In genomic region chr1:159396515-159396914, GRCm38 (mm10) we compare ENCODE assay signal across 8 mouse cellular contexts.
DNase-seq lines count a peak whose midpoint lies in the region; ATAC-seq and TF ChIP-seq lines count a peak whose summit lies in the region.

No protein-coding gene starts in this region.

- no peaks in the 10 kb centered on the region for H3K4me1 ChIP-seq in MEL (ENCODE audit: control insufficient read depth in 1 of 2, insufficient read depth in 2 of 2, low read length in 2 of 2)
- peaks cover 10% of the 10 kb centered on the region for H3K4me1 ChIP-seq in intestine, embryonic 16.5 days (ENCODE audit: control insufficient read depth, insufficient read depth, low read length)
- 0 out of 2 replicates have a peak, but pooled peaks cover 5% of the 10 kb centered on the region for H3K4me1 ChIP-seq in liver, embryonic 12.5 days
- peaks cover 12% of the 10 kb centered on the region for H3K4me1 ChIP-seq in neural tube, embryonic 13.5 days (replicated peaks)

- no peak for TF ChIP-seq EP300 in MEL (IDR thresholded peaks at IDR 0.05; ENCODE audit: low read depth in 1 of 2, low read length in 2 of 2)

- peak; percentile 24 to 48 (median 43); a peak in 5 of 6 replicates for TF ChIP-seq CTCF in MEL (IDR thresholded peaks at IDR 0.05 in 2 of 3, conservative IDR thresholded peaks at IDR 0.05 in 1 of 3; ENCODE audit: control insufficient read depth in 1 of 3, insufficient read depth in 1 of 3, low read depth in 2 of 3, low read length in 3 of 3, poor library complexity in 1 of 3, severe bottlenecking in 1 of 3)
- peak; percentile 85 for TF ChIP-seq CTCF in gastrocnemius, adult 2 months (IDR thresholded peaks at IDR 0.05)

- DNase-seq in 416B (ENCODE audit: low read depth) (peak; percentile 37), MEL (ENCODE audit: low read depth, low spot score) (peak; percentile 18)
- peak; percentile 80 to 83 for DNase-seq in cerebellum, postnatal 10 days
- peak; percentile 36 for DNase-seq in gastrocnemius, adult 2 months
- peak; percentile 7 to 10 for DNase-seq in urinary bladder, postnatal 36 days (ENCODE audit: low spot score in 2 of 2)

- intact Hi-C loops in gastrocnemius, adult 2 months (cut with DNase I): loop anchor here (5.0 kb wide), 2 partner anchors 171 to 386 kb away; no protein-coding TSS in a partner anchor

- no peak for ATAC-seq in intestine, embryonic 16.5 days
- no peak for ATAC-seq in liver, embryonic 12.5 days
- ATAC-seq in neural tube, embryonic 13.5 days (ENCODE audit: low read depth): peak; percentile 36; the same call in 1 of the 2 replicates

- no peaks in the 10 kb centered on the region for H3K36me3 ChIP-seq in MEL (ENCODE audit: control insufficient read depth in 1 of 2, insufficient read depth in 2 of 2, low read length in 2 of 2)
- no peaks in the 10 kb centered on the region for H3K36me3 ChIP-seq in intestine, embryonic 16.5 days (ENCODE audit: control insufficient read depth, insufficient read depth, low read length)
- H3K36me3 ChIP-seq in liver, embryonic 12.5 days: no peaks in the 10 kb centered on the region
- H3K36me3 ChIP-seq in neural tube, embryonic 13.5 days: no peaks in the 10 kb centered on the region

- no peaks in the 10 kb centered on the region for H3K9me3 ChIP-seq in MEL (replicated peaks; ENCODE audit: insufficient read depth, low read length)
- H3K9me3 ChIP-seq in intestine, embryonic 16.5 days (ENCODE audit: control insufficient read depth, low read length): no peaks in the 10 kb centered on the region
- H3K9me3 ChIP-seq in liver, embryonic 12.5 days (replicated peaks): no peaks in the 10 kb centered on the region
- no peaks in the 10 kb centered on the region for H3K9me3 ChIP-seq in neural tube, embryonic 13.5 days

- TF ChIP-seq POLR2A in MEL (IDR thresholded peaks at IDR 0.05; ENCODE audit: control insufficient read depth in 1 of 2, insufficient read depth in 1 of 2, low read depth in 1 of 2, low read length in 2 of 2, poor library complexity in 1 of 2): no peak

- H3K4me2 ChIP-seq in intestine, embryonic 16.5 days (ENCODE audit: low read depth, low read length): peak overlapping the region; percentile 59
- peak overlapping the region; percentile 42 for H3K4me2 ChIP-seq in liver, embryonic 12.5 days
- peak overlapping the region; percentile 41 for H3K4me2 ChIP-seq in neural tube, embryonic 13.5 days

- no peaks in the 10 kb centered on the region for H3K79me2 ChIP-seq in MEL (ENCODE audit: control insufficient read depth, insufficient read depth, low read length, poor library complexity)

- WGBS in intestine, embryonic 16.5 days: 4% methylated on average over 9 of the region's 9 CpGs
- 10% methylated on average over 9 of the region's 9 CpGs for WGBS in liver, embryonic 12.5 days (ENCODE audit: insufficient replicate concordance)
- WGBS in neural tube, embryonic 13.5 days: 9% methylated on average over 9 of the region's 9 CpGs

- H3K27ac ChIP-seq in MEL (ENCODE audit: control insufficient read depth, low read depth, low read length): no peak overlapping the region
- H3K27ac ChIP-seq in gastrocnemius, adult 2 months: no peak overlapping the region
- H3K27ac ChIP-seq in intestine, embryonic 16.5 days (ENCODE audit: low read length): no peak overlapping the region
- H3K27ac ChIP-seq in liver, embryonic 12.5 days: no peak overlapping the region
- no peak overlapping the region for H3K27ac ChIP-seq in neural tube, embryonic 13.5 days (replicated peaks)

- peak; percentile 40 for TF ChIP-seq RAD21 in MEL (IDR thresholded peaks at IDR 0.05; ENCODE audit: low read depth, low read length)

- H3K27me3 ChIP-seq in MEL (ENCODE audit: control insufficient read depth in 1 of 2, insufficient read depth in 2 of 2, low read length in 2 of 2): no peaks in the 10 kb centered on the region
- H3K27me3 ChIP-seq in intestine, embryonic 16.5 days (replicated peaks; ENCODE audit: control insufficient read depth, insufficient read depth, low read length): no peaks in the 10 kb centered on the region
- H3K27me3 ChIP-seq in liver, embryonic 12.5 days (replicated peaks): 0 out of 2 replicates have a peak, but pooled peaks cover 3% of the 10 kb centered on the region
- H3K27me3 ChIP-seq in neural tube, embryonic 13.5 days: no peaks in the 10 kb centered on the region

- no peak overlapping the region for H3K9ac ChIP-seq in MEL (ENCODE audit: control insufficient read depth, low read depth, low read length, poor library complexity, severe bottlenecking)
- no peak overlapping the region for H3K9ac ChIP-seq in intestine, embryonic 16.5 days (ENCODE audit: low read depth, low read length)
- no peak overlapping the region for H3K9ac ChIP-seq in liver, embryonic 12.5 days
- H3K9ac ChIP-seq in neural tube, embryonic 13.5 days: no peak overlapping the region

- H3K4me3 ChIP-seq in MEL (ENCODE audit: control insufficient read depth in 1 of 2, insufficient read depth in 1 of 2, low read depth in 2 of 2, low read length in 2 of 2): no peak overlapping the region
- H3K4me3 ChIP-seq in gastrocnemius, adult 2 months: peak overlapping the region; percentile 61
- peak overlapping the region; percentile 27 for H3K4me3 ChIP-seq in intestine, embryonic 16.5 days (ENCODE audit: low read length)
- H3K4me3 ChIP-seq in liver, embryonic 12.5 days: no peak overlapping the region
- H3K4me3 ChIP-seq in neural tube, embryonic 13.5 days: no peak overlapping the region

TF ChIP-seq in MEL, 35 proteins besides CTCF, POLR2A, EP300 and RAD21:
- no peak for TF ChIP-seq NRF1 (IDR thresholded peaks at IDR 0.05; ENCODE audit: insufficient read depth, low read depth, low read length, poor library complexity, severe bottlenecking)
- TF ChIP-seq SMC3 (IDR thresholded peaks at IDR 0.05; ENCODE audit: low read depth, low read length): peak; percentile 53

Comparison
In these comparisons a context has a peak if more than half of its experiments do, and no peak if none do; other contexts are left out.
1. DNase-seq: peak in every context shown above with its lines; median percentile 82 in cerebellum, postnatal 10 days; 37 in 416B; 36 in gastrocnemius, adult 2 months; 18 in MEL; 8 in urinary bladder, postnatal 36 days.
2. H3K4me3 ChIP-seq: peak in gastrocnemius, adult 2 months (single experiment) and intestine, embryonic 16.5 days (single experiment); none in MEL (0 of 2), liver, embryonic 12.5 days (single experiment) and neural tube, embryonic 13.5 days (single experiment).
3. Peak in every context shown above with its lines, with median percentiles within 50 percentile points of each other: H3K4me2 ChIP-seq.